Mouse (Mus musculus) left cerebral cortex, postnatal 4 days (tissue): ENCODE measurements around the gene Hoxa10. TPM values are rescaled to one million over a fixed set of nuclear protein-coding genes. Genes with fewer than 3 reads are reported as not detected.

Experiments
- DNase-seq: peaks from one replicate; pipeline ENCODE4 v3.0.0-alpha.2; 2022
- intact Hi-C: fragments of 180-260 bp; cut with DNase I; formaldehyde crosslinking; loops from one replicate; pipeline ENCODE4 v1.15.1; 2025
- total RNA-seq, 2 experiments: library from RNA; stranded (reverse); gene quantifications; 2 replicates each; pipeline ENCODE4 v1.2.3; 2021

Hoxa10 gene
- total RNA-seq, 2 experiments from 2014 or later = not detected

- intact Hi-C loops = loop anchor here (5.0 kb wide), 2 partner anchors 639 to 1049 kb away; no protein-coding TSS in a partner anchor
- DNase-seq = peak; percentile 0
Measured at GRCm38 (mm10) chr6:52220865-52221310, 19.8 kb downstream of the Hoxa10 start.

- DNase-seq = no peak
- intact Hi-C loops = loop anchor here (5.0 kb wide), 2 partner anchors 638 to 1048 kb away; no protein-coding TSS in a partner anchor
Measured at GRCm38 (mm10) chr6:52220003-52220864, 20.4 kb downstream of the Hoxa10 start.

GRCm38 (mm10) chr6:52219234-52219942 is 21.3 kb downstream of the Hoxa10 start:
- DNase-seq = peak; percentile 0
- intact Hi-C loops = no loop called here

- intact Hi-C loops = no loop called here
- DNase-seq = peak; percentile 1
Measured at GRCm38 (mm10) chr6:52218643-52219215, 21.9 kb downstream of the Hoxa10 start.

- DNase-seq = no peak
- intact Hi-C loops = no loop called here
Measured at GRCm38 (mm10) chr6:52217895-52218642, 22.6 kb downstream of the Hoxa10 start.

GRCm38 (mm10) chr6:52217459-52217768 is 23.2 kb downstream of the Hoxa10 start:
- intact Hi-C loops = no loop called here

GRCm38 (mm10) chr6:52216691-52217458 is 23.8 kb downstream of the Hoxa10 start:
- DNase-seq = no peak
- intact Hi-C loops = no loop called here

More at GRCm38 (mm10) chr6:52217459-52217768, 23.2 kb downstream of the Hoxa10 start:
- no peak for DNase-seq

GRCm38 (mm10) chr6:52215771-52216535 is 24.7 kb downstream of the Hoxa10 start:
- intact Hi-C loops = no loop called here
- DNase-seq = no peak

- intact Hi-C loops = no loop called here
- no peak for DNase-seq
Measured at GRCm38 (mm10) chr6:52215070-52215469, 25.6 kb downstream of the Hoxa10 start.

GRCm38 (mm10) chr6:52214271-52214670 is 26.4 kb downstream of the Hoxa10 start:
- no peak for DNase-seq
- intact Hi-C loops = no loop called here

GRCm38 (mm10) chr6:52213119-52213986 is 27.3 kb downstream of the Hoxa10 start, which contains the start of the genes Hoxa3 and Gm28308:
TSS of gene Hoxa3 (minus strand) at chr6:52213336.
TSS of gene Gm28308 (minus strand) at chr6:52213339.
- intact Hi-C loops = no loop called here
- no peak for DNase-seq

GRCm38 (mm10) chr6:52212556-52213118 is 28.0 kb downstream of the Hoxa10 start:
- intact Hi-C loops = no loop called here
- DNase-seq = no peak

GRCm38 (mm10) chr6:52211961-52212360 is 28.7 kb downstream of the Hoxa10 start:
- no peak for DNase-seq
- intact Hi-C loops = no loop called here

- intact Hi-C loops = no loop called here
- DNase-seq = peak; percentile 72
Measured at GRCm38 (mm10) chr6:52211170-52211935, 29.3 kb downstream of the Hoxa10 start.

- no peak for DNase-seq
- intact Hi-C loops = no loop called here
Measured at GRCm38 (mm10) chr6:52209685-52210046, 31.0 kb downstream of the Hoxa10 start.

GRCm38 (mm10) chr6:52208868-52209684 is 31.6 kb downstream of the Hoxa10 start:
- no peak for DNase-seq

More at GRCm38 (mm10) chr6:52208868-52209684, 31.6 kb downstream of the Hoxa10 start:
- intact Hi-C loops = no loop called here
